Mouse (Mus musculus) lung, adult 10 weeks (tissue): Measurements from ENCODE around the gene Fbln1. TPM values are rescaled to one million over a fixed set of nuclear protein-coding genes. Genes with fewer than 3 reads are reported as not detected.

Source experiments
- polyA plus RNA-seq: library from polyadenylated mRNA; stranded (reverse); fragments of 350-450 nt; fragmentation: Illumina TruSeq; extraction: RNeasy Lipid Tissue Mini Kit (QIAGEN cat#74804); gene quantifications from one replicate; pipeline ENCODE4 v1.2.3, GENCODE M21; 2014; ENCODE audit warnings: low read depth, low replicate concordance; ENCODE audit not compliant: insufficient read depth

Fbln1 gene
- 37.3 TPM for polyA plus RNA-seq

DNA sequence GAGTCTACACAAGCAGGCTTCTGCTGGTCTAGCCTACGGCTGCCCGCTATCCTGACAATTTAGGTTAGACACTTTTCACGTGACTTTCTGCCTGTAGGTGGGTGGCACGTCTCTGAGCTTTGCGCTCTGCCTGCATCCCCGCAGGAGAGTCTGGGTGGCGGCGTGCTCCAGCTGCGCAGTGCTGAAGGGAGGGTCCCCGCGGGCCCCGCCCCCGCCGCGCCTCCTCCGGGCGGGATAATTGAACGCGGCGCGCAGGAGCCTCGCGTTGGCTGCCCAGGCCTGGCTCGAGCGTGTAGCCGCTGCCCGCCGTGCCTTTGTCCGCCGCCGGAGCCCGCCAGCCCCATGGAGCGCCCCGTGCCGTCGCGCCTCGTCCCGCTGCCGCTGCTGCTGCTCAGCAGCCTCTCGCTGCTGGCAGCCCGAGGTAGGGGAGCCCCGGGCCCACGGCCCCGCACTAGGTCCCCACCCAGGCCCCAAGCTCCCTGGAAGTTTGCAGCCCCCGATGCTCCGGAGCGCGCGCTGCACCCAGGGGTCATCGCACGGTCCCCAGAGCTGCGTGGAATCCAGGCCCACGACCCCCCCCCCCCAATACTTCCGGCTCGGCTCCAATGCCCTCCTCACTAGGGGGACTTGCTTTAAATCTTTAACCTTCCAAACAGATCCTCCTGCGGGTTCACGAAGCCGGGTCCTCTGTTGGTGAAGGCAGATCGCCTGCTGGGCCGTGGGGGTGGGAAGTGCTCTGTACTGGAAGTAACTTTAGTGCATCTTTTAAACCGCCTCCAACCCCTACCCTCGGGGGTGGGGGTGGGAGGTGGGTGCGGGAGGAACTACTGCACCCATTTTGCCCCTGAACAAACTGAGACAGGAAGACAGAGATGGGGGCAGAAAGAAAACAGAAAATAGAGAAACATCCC lies at the start of gene Fbln1:
Gene Fbln1, plus strand, starts transcription at position 158 of the 911 bp plus-strand sequence.

GRCm38 (mm10) chr15:85335671-85336300 lies 130.0 kb downstream of the Fbln1 start, which contains the start of gene Atxn10:
Atxn10 (plus strand) TSS chr15:85336245.

Other genes starting within 250 kb of the Fbln1 start
- 10.9 TPM for gene 5031439G07Rik, start 217.4 kb upstream of the Fbln1 start, polyA plus RNA-seq
- gene Upk3a, start 188.8 kb upstream of the Fbln1 start, polyA plus RNA-seq = 0.82 TPM
- 10.1 TPM for gene Fam118a, start 177.0 kb upstream of the Fbln1 start, polyA plus RNA-seq
- gene Smc1b, start 74.0 kb upstream of the Fbln1 start, polyA plus RNA-seq = not detected
- 0.41 TPM for gene Ribc2, start 73.9 kb upstream of the Fbln1 start, polyA plus RNA-seq
- gene Atxn10, start 130.3 kb downstream of the Fbln1 start, polyA plus RNA-seq = 102 TPM